Mouse (Mus musculus) layer of hippocampus, postnatal 10 days (tissue): ENCODE results near the gene Hcst. TPM values are rescaled to one million over a fixed set of nuclear protein-coding genes. Genes with fewer than 3 reads are reported as not detected.

Experiments
- DNase-seq, 2 experiments: peaks; one replicate each; pipeline ENCODE4 v3.0.0; 2021; ENCODE audit warnings: low spot score in 2 of 2
- total RNA-seq, 2 experiments: library from RNA; stranded (reverse); gene quantifications; 2 replicates each; pipeline ENCODE4 v1.2.3; 2021

Gene Hcst
- total RNA-seq, 2 experiments from 2014 or later, result 0.91 to 1.8 TPM

- DNase-seq, result no peak
Observed at GRCm38 (mm10) chr7:30384106-30384505, 35.5 kb downstream of the Hcst start.

GRCm38 (mm10) chr7:30380061-30380460, 39.6 kb downstream of the Hcst start:
- no peak for DNase-seq

- peak; percentile 90 to 93 for DNase-seq
Observed at GRCm38 (mm10) chr7:30373501-30373962, 46.1 kb downstream of the Hcst start.

Other genes with a start within 250 kb of the Hcst start
- gene Cox7a1, start 235.7 kb downstream of the Hcst start, total RNA-seq, result 1 to 10 TPM; 5.3 to 5.6 TPM
- 100 to 1,000 TPM; 215 to 229 TPM for gene Capns1, start 221.0 kb downstream of the Hcst start, total RNA-seq
- 10 to 100 TPM; 57.5 to 71.1 TPM for gene Polr2i, start 187.9 kb downstream of the Hcst start, total RNA-seq
- 100 to 1,000 TPM; 157 to 171 TPM for gene Tbcb, start 187.6 kb downstream of the Hcst start, total RNA-seq
- not detected for gene Ovol3, start 184.1 kb downstream of the Hcst start, total RNA-seq
- under 1 TPM in 1 of 2 experiments, not detected in 1; 0.27 TPM for gene Thap8, start 139.8 kb downstream of the Hcst start, total RNA-seq
- 1 to 10 TPM; 2.5 to 4.5 TPM for gene Wdr62, start 139.4 kb downstream of the Hcst start, total RNA-seq
- gene Clip3, start 128.1 kb downstream of the Hcst start, total RNA-seq, result 100 to 1,000 TPM; 572 to 600 TPM
- 10 to 100 TPM; 41.6 to 45.5 TPM for gene Alkbh6, start 111.1 kb downstream of the Hcst start, total RNA-seq
- gene Syne4, start 105.0 kb downstream of the Hcst start, total RNA-seq, result 1 to 10 TPM; 3.2 to 6.4 TPM
- gene E130208F15Rik, start 98.1 kb downstream of the Hcst start, total RNA-seq, result under 1 TPM; 0.48 to 0.69 TPM
- 1 to 10 TPM; 7.8 to 9.4 TPM for gene Sdhaf1, start 96.0 kb downstream of the Hcst start, total RNA-seq
- 10 to 100 TPM; 42.8 to 43.6 TPM for gene Lrfn3, start 57.1 kb downstream of the Hcst start, total RNA-seq
- 10 to 100 TPM; 21.9 to 24.0 TPM for gene Tyrobp, start 6.1 kb downstream of the Hcst start, total RNA-seq
- 1 to 10 TPM; 2.2 to 3.0 TPM for gene Nfkbid, start 1.9 kb upstream of the Hcst start, total RNA-seq
- gene Aplp1, start 25.7 kb upstream of the Hcst start, total RNA-seq, result 100 to 1,000 TPM; 831 to 849 TPM
- gene Kirrel2, start 37.8 kb upstream of the Hcst start, total RNA-seq, result 1 to 10 TPM; 3.9 to 5.3 TPM
- gene Nphs1, start 38.5 kb upstream of the Hcst start, total RNA-seq, result under 1 TPM; 0.55 to 0.62 TPM
- gene Prodh2, start 73.8 kb upstream of the Hcst start, total RNA-seq, result under 1 TPM in 1 of 2 experiments, not detected in 1; 0.69 TPM
- 100 to 1,000 TPM; 218 to 232 TPM for gene Arhgap33, start 115.2 kb upstream of the Hcst start, total RNA-seq
- gene Hspb6, start 132.3 kb upstream of the Hcst start, total RNA-seq, result 1 to 10 TPM; 5.3 to 5.6 TPM
- gene Proser3, start 132.4 kb upstream of the Hcst start, total RNA-seq, result 1 to 10 TPM; 3.4 to 4.4 TPM
- gene Lin37, start 140.0 kb upstream of the Hcst start, total RNA-seq, result 10 to 100 TPM; 28.2 to 36.6 TPM
- gene U2af1l4, start 143.4 kb upstream of the Hcst start, total RNA-seq, result 10 to 100 TPM; 49.4 to 52.5 TPM
- 1 to 10 TPM; 4.8 to 5.8 TPM for gene Gm49396, start 143.5 kb upstream of the Hcst start, total RNA-seq
- gene Psenen, start 143.8 kb upstream of the Hcst start, total RNA-seq, result 10 to 100 TPM; 79.4 to 87.1 TPM
- gene Igflr1, start 145.6 kb upstream of the Hcst start, total RNA-seq, result 1 to 10 TPM; 2.4 to 2.8 TPM
- 10 to 100 TPM; 57.8 to 59.8 TPM for gene Kmt2b, start 168.9 kb upstream of the Hcst start, total RNA-seq
- gene Zbtb32, start 179.1 kb upstream of the Hcst start, total RNA-seq, result not detected
- under 1 TPM; 0.22 to 0.34 TPM for gene Upk1a, start 193.0 kb upstream of the Hcst start, total RNA-seq
- 100 to 1,000 TPM; 719 to 852 TPM for gene Cox6b1, start 206.3 kb upstream of the Hcst start, total RNA-seq
- not detected for gene Etv2, start 216.0 kb upstream of the Hcst start, total RNA-seq
- gene Rbm42, start 230.5 kb upstream of the Hcst start, total RNA-seq, result 10 to 100 TPM; 75.3 to 79.9 TPM
- 1 to 10 TPM; 7.0 to 7.4 TPM for gene Haus5, start 245.1 kb upstream of the Hcst start, total RNA-seq